22 mouse cellular contexts compared by ENCODE assay signal in the genomic region with DNA sequence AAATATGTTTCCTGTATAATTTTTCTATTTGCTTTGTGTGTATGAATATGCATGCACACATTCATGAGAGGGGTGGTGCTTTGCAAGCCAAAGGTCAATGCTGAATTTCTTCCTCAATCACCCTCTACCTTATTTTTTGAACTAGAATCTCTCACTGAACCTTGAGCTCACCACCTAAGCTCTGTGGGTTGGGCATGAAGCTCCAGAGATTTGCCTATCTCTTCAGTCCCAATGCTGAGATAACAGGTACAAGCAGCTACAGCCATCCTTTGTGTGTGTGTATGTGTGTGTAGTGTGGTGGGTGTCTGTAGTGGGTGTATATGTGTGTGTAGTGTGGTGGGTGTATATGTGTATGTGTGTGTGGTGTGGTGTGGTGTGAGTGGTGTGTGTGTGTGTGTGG.
DNase-seq lines count a peak whose midpoint lies in the region; ATAC-seq and TF ChIP-seq lines count a peak whose summit lies in the region.
"Had no signal": no experiment of that assay in that cellular context is flagged by ENCODE, and none has a peak within 500 bp of the region (broad histone marks: within the 10 kb centered on the region; RNA-seq: fewer than 3 reads in every experiment).

No protein-coding gene starts in this region.

- H3K4me2 ChIP-seq in liver, embryonic 11.5 days = no peak overlapping the region
- H3K4me2 ChIP-seq in liver, postnatal 0 days (ENCODE audit: low read depth, low read length) = no peak overlapping the region
- no peak overlapping the region for H3K4me2 ChIP-seq in intestine, embryonic 15.5 days (replicated peaks)
- no peak overlapping the region for H3K4me2 ChIP-seq in intestine, embryonic 16.5 days (ENCODE audit: low read depth, low read length)
- H3K4me2 ChIP-seq: embryonic facial prominence, embryonic 13.5 days; embryonic facial prominence, embryonic 15.5 days; forebrain, embryonic 13.5 days; forebrain, embryonic 15.5 days had no signal

- DNase-seq in liver, embryonic 11.5 days (ENCODE audit: low spot score) = no peak
- DNase-seq in liver, postnatal 0 days = no peak
- no peak for DNase-seq in gastrocnemius, postnatal 10 days
- no peak for DNase-seq in hindbrain, embryonic 10.5 days (ENCODE audit: low spot score)
- DNase-seq: adrenal gland, adult 2 months; adrenal gland, postnatal 10 days; adrenal gland, postnatal 25 days; cerebellum, adult 11 months; cerebellum, adult 18-20 months; cerebellum, adult 8-10 months; cerebellum, adult 9-11 months; cerebellum, postnatal 14 days; cerebellum, postnatal 36 days; embryo, embryonic 11 days had no signal

- TF ChIP-seq CTCF in liver, postnatal 0 days (IDR thresholded peaks at IDR 0.05; ENCODE audit: low read depth) = no peak

- no peak overlapping the region for H3K4me3 ChIP-seq in liver, embryonic 11.5 days (ENCODE audit: low read depth, low read length)
- no peak overlapping the region for H3K4me3 ChIP-seq in liver, postnatal 0 days (ENCODE audit: low read depth, low read length)
- no peak overlapping the region for H3K4me3 ChIP-seq in intestine, embryonic 15.5 days (replicated peaks)
- H3K4me3 ChIP-seq in intestine, embryonic 16.5 days (ENCODE audit: low read length) = no peak overlapping the region
- H3K4me3 ChIP-seq in hindbrain, embryonic 10.5 days = no peak overlapping the region
- H3K4me3 ChIP-seq: embryonic facial prominence, embryonic 13.5 days; embryonic facial prominence, embryonic 15.5 days; erythroblast, embryonic 14.5 days; forebrain, embryonic 13.5 days; forebrain, embryonic 15.5 days had no signal

- H3K9ac ChIP-seq in liver, embryonic 11.5 days (ENCODE audit: low read depth, low read length) = no peak overlapping the region
- no peak overlapping the region for H3K9ac ChIP-seq in liver, postnatal 0 days (replicated peaks)
- H3K9ac ChIP-seq in intestine, embryonic 15.5 days = no peak overlapping the region
- no peak overlapping the region for H3K9ac ChIP-seq in intestine, embryonic 16.5 days (ENCODE audit: low read depth, low read length)
- H3K9ac ChIP-seq: embryonic facial prominence, embryonic 13.5 days; embryonic facial prominence, embryonic 15.5 days; forebrain, embryonic 13.5 days; forebrain, embryonic 15.5 days had no signal

- H3K36me3 ChIP-seq in liver, embryonic 11.5 days (ENCODE audit: control insufficient read depth, insufficient read depth, low read length) = no peaks in the 10 kb centered on the region
- H3K36me3 ChIP-seq in liver, postnatal 0 days (replicated peaks; ENCODE audit: insufficient read depth, low read length) = no peaks in the 10 kb centered on the region
- no peaks in the 10 kb centered on the region for H3K36me3 ChIP-seq in intestine, embryonic 15.5 days
- no peaks in the 10 kb centered on the region for H3K36me3 ChIP-seq in intestine, embryonic 16.5 days (ENCODE audit: control insufficient read depth, insufficient read depth, low read length)
- no peaks in the 10 kb centered on the region for H3K36me3 ChIP-seq in hindbrain, embryonic 10.5 days
- H3K36me3 ChIP-seq: embryonic facial prominence, embryonic 13.5 days; embryonic facial prominence, embryonic 15.5 days; forebrain, embryonic 15.5 days had no signal

- H3K9me3 ChIP-seq in liver, embryonic 11.5 days (ENCODE audit: control insufficient read depth, low read length) = no peaks in the 10 kb centered on the region
- no peaks in the 10 kb centered on the region for H3K9me3 ChIP-seq in liver, postnatal 0 days (ENCODE audit: low read length)
- H3K9me3 ChIP-seq in intestine, embryonic 15.5 days = no peaks in the 10 kb centered on the region
- no peaks in the 10 kb centered on the region for H3K9me3 ChIP-seq in intestine, embryonic 16.5 days (ENCODE audit: control insufficient read depth, low read length)
- no peaks in the 10 kb centered on the region for H3K9me3 ChIP-seq in hindbrain, embryonic 10.5 days
- H3K9me3 ChIP-seq: embryonic facial prominence, embryonic 13.5 days; embryonic facial prominence, embryonic 15.5 days; forebrain, embryonic 13.5 days; forebrain, embryonic 15.5 days had no signal

- no peaks in the 10 kb centered on the region for H3K4me1 ChIP-seq in liver, embryonic 11.5 days (replicated peaks; ENCODE audit: control insufficient read depth, insufficient read depth, low read length)
- H3K4me1 ChIP-seq in liver, postnatal 0 days (ENCODE audit: insufficient read depth) = no peaks in the 10 kb centered on the region
- no peaks in the 10 kb centered on the region for H3K4me1 ChIP-seq in intestine, embryonic 15.5 days (replicated peaks)
- no peaks in the 10 kb centered on the region for H3K4me1 ChIP-seq in intestine, embryonic 16.5 days (ENCODE audit: control insufficient read depth, insufficient read depth, low read length)
- no peaks in the 10 kb centered on the region for H3K4me1 ChIP-seq in hindbrain, embryonic 10.5 days (replicated peaks)
- H3K4me1 ChIP-seq: embryonic facial prominence, embryonic 13.5 days; embryonic facial prominence, embryonic 15.5 days; forebrain, embryonic 13.5 days; forebrain, embryonic 15.5 days had no signal

- no peak overlapping the region for H3K27ac ChIP-seq in liver, embryonic 11.5 days (ENCODE audit: low read depth, low read length)
- H3K27ac ChIP-seq in liver, postnatal 0 days (ENCODE audit: low read depth) = no peak overlapping the region
- H3K27ac ChIP-seq in intestine, embryonic 15.5 days = no peak overlapping the region
- no peak overlapping the region for H3K27ac ChIP-seq in intestine, embryonic 16.5 days (ENCODE audit: low read length)
- no peak overlapping the region for H3K27ac ChIP-seq in hindbrain, embryonic 10.5 days
- H3K27ac ChIP-seq: embryonic facial prominence, embryonic 13.5 days; embryonic facial prominence, embryonic 15.5 days; forebrain, embryonic 13.5 days; forebrain, embryonic 15.5 days had no signal

- no peaks in the 10 kb centered on the region for H3K27me3 ChIP-seq in liver, embryonic 11.5 days (replicated peaks; ENCODE audit: control insufficient read depth, insufficient read depth, low read length)
- H3K27me3 ChIP-seq in liver, postnatal 0 days (ENCODE audit: insufficient read depth, low read length) = no peaks in the 10 kb centered on the region
- H3K27me3 ChIP-seq in intestine, embryonic 15.5 days (replicated peaks) = no peaks in the 10 kb centered on the region
- no peaks in the 10 kb centered on the region for H3K27me3 ChIP-seq in intestine, embryonic 16.5 days (replicated peaks; ENCODE audit: control insufficient read depth, insufficient read depth, low read length)
- H3K27me3 ChIP-seq in hindbrain, embryonic 10.5 days (ENCODE audit: insufficient read depth, poor library complexity, severe bottlenecking) = no peaks in the 10 kb centered on the region
- H3K27me3 ChIP-seq: embryonic facial prominence, embryonic 13.5 days; embryonic facial prominence, embryonic 15.5 days; forebrain, embryonic 13.5 days; forebrain, embryonic 15.5 days had no signal

- ATAC-seq in liver, embryonic 11.5 days (replicated peaks; ENCODE audit: low FRiP score) = 0 out of 2 replicates have a peak, but pooled peaks have one; percentile 12
- no peak for ATAC-seq in liver, postnatal 0 days
- peak; percentile 68 for ATAC-seq in intestine, embryonic 15.5 days
- peak; percentile 80 for ATAC-seq in intestine, embryonic 16.5 days
- ATAC-seq in megakaryocyte-erythroid progenitor cell, adult 5-6 weeks (replicated peaks; ENCODE audit: low FRiP score, low TSS enrichment, poor library complexity, severe bottlenecking) = 0 out of 2 replicates have a peak, but pooled peaks have one; percentile 30
- ATAC-seq: forebrain, embryonic 13.5 days; forebrain, embryonic 15.5 days had no signal

- no peak for TF ChIP-seq EP300 in liver, postnatal 0 days (IDR thresholded peaks at IDR 0.05; ENCODE audit: low read depth)
